Mouse (Mus musculus): ENCODE results near the gene Gm21680.
"Not testable (repeated sequence)": the region's sequence is repeated elsewhere in the genome, so short reads cannot be mapped to it uniquely, and the experiment has no call there.

Gm21680 gene

DNA sequence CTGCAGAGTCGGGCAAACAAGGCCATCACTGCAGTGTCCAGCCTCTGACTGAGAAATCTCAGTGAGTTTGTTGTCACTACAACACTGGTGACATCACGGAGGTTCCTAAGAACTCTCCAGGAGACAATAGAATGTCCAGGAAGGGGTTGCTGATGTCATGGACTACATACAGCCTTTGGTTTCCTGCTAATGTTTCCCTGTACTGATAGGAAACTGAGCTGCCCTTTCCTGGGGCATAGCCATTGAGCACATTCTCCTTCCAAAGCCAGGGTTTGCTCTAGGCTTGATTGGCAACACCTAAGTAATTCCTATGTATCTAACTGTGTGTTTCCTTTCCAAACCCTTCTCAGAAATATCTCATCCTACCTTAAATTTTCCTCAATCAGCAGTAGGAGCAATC, at the start of gene Gm21680:
Gm21680 (minus strand) TSS at position 101 of the 400 bp plus-strand sequence.
- DNase-seq: not testable (repeated sequence)

DNA sequence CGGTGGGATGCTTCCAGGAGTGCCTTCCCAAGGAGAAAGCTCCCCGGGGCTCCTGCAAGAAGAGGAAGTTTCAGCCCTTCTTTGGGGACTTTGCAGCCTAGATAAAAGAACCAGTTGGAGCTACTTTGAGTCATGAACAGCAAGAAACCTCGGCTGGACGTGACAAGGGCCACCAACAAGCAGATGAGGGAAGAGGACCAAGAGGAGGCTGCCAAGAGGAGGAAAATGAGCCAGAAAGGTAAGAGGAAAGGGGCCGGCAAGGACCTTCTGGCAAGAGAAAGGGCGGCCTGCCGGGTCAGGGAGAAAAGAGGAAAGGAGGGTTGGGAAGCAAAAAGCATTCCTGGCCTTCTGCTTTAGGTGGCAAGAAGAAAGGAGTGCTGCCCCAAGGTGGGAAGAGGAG, 35.2 kb upstream of the Gm21680 start:
- not testable (repeated sequence) for DNase-seq

DNA sequence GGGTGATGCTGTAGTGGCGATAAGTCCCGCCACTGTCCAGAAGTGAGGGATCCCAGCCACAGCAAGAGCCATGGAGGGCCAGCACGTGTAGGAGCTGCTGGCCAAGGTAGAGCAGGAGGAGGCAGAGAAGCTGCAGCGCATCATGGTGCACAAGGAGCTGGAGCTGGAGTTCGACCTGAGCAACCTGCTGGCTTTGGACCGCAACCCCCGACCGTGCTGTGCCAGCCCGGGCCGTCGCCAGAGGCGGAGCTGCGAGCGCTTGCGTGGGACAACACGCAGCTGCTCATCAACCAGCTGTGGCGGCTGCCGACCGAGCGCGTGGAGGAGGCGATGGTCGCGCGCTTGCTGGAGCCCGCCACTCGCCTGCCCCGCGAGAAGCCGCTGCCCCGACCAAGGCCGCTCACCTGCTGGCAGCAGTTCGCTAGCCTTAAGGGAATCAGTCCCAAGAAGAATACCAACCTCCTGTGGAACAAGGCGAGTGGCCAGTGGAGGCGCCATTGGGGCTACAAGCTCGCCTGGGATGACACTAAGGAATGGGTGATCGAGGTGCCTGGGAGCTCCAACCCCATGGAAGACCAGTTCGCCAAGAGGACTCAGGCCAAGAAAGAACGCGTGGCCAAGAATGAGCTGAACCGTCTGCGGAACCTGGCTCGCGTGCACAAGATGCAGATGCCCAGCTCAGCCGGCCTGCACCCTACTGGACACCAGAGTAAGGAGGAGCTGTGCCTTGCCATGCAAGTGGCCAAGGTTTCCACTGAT, 34.7 kb upstream of the Gm21680 start:
- DNase-seq: peak; percentile 4

DNA sequence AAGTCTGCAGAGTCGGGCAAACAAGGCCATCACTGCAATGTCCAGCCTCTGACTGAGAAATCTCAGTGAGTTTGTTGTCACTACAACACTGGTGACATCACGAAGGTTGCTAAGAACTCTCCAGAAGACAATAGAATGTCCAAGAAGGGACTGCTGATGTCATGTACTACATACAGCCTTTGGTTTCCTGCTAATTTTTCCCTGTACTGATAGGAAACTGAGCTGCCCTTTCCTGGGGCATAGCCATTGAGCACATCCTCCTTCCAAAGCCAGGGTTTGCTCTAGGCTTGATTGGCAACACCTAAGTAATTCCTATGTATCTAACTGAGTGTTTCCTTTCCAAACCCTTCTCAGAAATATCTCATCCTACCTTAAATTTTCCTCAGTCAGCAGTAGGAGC, 32.2 kb upstream of the Gm21680 start, which contains the start of gene Gm1979:
Gm1979 (minus strand) TSS at position 101 of the 400 bp plus-strand sequence.
- DNase-seq: not testable (repeated sequence)

DNA sequence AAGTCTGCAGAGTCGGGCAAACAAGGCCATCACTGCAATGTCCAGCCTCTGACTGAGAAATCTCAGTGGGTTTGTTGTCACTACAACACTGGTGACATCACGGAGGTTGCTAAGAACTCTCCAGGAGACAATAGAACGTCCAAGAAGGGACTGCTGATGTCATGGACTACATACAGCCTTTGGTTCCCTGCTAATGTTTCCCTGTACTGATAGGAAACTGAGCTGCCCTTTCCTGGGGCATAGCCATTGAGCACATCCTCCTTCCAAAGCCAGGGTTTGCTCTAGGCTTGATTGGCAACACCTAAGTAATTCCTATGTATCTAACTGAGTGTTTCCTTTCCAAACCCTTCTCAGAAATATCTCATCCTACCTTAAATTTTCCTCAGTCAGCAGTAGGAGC, 16.1 kb upstream of the Gm21680 start, which contains the start of gene Gm21698:
Gm21698 (minus strand) TSS at position 101 of the 400 bp plus-strand sequence.
- not testable (repeated sequence) for DNase-seq

DNA sequence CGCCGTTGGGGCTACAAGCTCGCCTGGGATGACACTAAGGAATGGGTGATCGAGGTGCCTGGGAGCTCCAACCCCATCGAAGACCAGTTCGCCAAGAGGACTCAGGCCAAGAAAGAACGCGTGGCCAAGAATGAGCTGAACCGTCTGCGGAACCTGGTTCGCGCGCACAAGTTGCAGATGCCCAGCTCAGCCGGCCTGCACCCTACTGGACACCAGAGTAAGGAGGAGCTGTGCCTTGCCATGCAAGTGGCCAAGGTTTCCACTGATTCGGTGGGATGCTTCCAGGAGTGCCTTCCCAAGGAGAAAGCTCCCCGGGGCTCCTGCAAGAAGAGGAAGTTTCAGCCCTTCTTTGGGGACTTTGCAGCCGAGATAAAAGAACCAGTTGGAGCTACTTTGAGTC, 15.4 kb downstream of the Gm21680 start:
- DNase-seq: not testable (repeated sequence)

DNA sequence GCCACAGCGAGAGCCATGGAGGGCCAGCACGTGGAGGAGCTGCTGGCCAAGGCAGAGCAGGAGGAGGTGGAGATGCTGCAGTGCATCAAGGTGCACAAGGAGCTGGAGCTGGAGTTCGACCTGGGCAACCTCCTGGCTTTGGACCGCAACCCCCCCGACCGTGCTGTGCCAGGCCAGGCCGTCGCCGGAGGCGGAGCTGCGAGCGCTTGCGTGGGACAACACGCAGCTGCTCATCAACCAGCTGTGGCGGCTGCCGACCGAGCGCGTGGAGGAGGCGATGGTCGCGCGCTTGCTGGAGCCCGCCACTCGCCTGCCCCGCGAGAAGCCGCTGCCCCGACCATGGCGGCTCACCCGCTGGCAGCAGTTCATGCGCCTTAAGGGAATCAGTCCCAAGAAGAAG, 15.9 kb downstream of the Gm21680 start:
- not testable (repeated sequence) for DNase-seq

DNA sequence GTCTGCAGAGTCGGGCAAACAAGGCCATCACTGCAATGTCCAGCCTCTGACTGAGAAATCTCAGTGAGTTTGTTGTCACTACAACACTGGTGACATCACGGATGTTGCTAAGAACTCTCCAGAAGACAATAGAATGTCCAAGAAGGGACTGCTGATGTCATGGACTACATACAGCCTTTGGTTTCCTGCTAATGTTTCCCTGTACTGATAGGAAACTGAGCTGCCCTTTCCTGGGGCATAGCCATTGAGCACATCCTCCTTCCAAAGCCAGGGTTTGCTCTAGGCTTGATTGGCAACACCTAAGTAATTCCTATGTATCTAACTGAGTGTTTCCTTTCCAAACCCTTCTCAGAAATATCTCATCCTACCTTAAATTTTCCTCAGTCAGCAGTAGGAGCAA, 18.1 kb downstream of the Gm21680 start, which contains the start of gene Gm21671:
Gm21671 (minus strand) TSS at position 101 of the 400 bp plus-strand sequence.
- not testable (repeated sequence) for DNase-seq

DNA sequence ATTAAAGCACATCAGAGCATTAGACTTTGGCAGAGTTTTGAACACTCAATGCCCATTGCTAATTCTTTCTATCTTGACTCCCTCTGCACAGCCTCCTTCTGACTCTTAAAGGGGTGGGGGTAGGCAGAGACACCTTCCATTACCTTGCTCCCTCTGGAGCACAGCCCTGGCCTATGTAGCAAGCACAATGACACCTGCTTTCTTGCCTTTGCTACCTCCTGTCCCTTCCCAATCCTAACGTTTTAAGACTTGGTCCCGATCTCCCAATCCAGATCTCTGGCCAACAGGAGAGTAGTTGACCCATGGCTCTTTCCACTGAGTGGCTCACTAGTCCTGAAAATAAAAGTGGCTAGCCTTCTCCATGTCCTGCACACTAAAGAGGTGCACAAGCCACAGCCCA, 27.1 kb downstream of the Gm21680 start:
- not testable (repeated sequence) for DNase-seq

DNA sequence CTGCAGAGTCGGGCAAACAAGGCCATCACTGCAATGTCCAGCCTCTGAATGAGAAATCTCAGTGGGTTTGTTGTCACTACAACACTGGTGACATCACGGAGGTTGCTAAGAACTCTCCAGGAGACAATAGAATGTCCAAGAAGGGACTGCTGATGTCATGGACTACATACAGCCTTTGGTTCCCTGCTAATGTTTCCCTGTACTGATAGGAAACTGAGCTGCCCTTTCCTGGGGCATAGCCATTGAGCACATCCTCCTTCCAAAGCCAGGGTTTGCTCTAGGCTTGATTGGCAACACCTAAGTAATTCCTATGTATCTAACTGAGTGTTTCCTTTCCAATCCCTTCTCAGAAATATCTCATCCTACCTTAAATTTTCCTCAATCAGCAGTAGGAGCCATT, 30.2 kb downstream of the Gm21680 start, which contains the start of gene Gm21663:
Gm21663 (minus strand) TSS at position 101 of the 400 bp plus-strand sequence.
- DNase-seq: not testable (repeated sequence)
